Mouse (Mus musculus): ENCODE data around the gene Zfp446.

Zfp446 gene

GRCm38 (mm10) chr7:13024805-13025204, 47.2 kb downstream of the Zfp446 start:
- DNase-seq (ENCODE audit: low spot score): peak; percentile 67

DNA sequence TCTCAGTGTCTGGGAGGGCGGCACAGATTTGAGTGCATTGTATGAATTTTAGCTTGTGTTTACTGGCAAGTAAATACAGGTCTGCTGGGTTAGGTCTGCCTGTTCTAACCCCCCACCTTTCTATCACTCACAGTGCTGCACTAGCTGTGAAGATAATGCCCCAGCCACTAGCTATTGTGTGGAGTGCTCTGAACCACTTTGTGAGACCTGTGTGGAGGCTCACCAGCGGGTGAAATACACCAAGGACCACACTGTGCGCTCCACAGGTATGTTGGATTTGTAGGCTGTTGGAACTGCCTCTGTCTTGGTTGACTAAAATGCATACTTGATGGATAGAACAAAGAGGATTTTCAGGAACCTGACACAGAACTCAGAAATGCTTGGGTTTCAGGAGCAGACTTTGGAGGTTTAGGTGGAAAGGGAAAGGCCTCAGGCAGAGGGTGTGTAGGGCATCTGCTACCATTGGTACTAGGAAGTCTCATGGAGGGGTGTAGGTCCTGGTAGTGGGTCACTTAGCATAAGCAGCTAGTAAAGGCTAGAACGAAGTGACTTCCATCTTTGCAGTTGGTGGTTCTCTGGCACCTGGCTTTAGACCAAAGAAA, 48.0 kb downstream of the Zfp446 start:
- DNase-seq (ENCODE audit: low spot score): no peak

- DNase-seq (ENCODE audit: low spot score): no peak
Measured at GRCm38 (mm10) chr7:13028986-13029385, 51.3 kb downstream of the Zfp446 start.

GRCm38 (mm10) chr7:13031069-13031468, 53.4 kb downstream of the Zfp446 start:
- DNase-seq (ENCODE audit: low spot score): no peak

GRCm38 (mm10) chr7:13031983-13032382, 54.3 kb downstream of the Zfp446 start:
- DNase-seq (ENCODE audit: low spot score): no peak

DNA sequence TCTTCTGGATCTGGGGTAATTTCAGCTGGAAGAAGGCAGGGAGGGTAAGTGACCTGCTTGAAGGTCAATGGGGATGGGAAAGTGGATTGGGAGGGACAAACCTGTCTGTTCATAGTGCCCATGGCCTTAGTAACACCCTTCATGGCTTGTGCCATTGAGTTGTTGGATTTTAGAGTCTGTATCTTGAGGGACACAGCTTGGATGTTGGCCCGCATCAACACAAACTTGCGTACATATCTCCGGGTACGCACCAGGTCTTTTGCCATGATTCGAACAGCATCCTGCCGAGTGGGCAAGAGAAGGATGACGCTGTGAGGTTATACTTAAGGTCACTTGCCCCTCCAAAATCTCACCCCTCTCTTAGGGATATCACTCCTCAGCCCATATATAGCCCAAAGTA, 54.9 kb downstream of the Zfp446 start:
- no peak for DNase-seq (ENCODE audit: low spot score)

DNA sequence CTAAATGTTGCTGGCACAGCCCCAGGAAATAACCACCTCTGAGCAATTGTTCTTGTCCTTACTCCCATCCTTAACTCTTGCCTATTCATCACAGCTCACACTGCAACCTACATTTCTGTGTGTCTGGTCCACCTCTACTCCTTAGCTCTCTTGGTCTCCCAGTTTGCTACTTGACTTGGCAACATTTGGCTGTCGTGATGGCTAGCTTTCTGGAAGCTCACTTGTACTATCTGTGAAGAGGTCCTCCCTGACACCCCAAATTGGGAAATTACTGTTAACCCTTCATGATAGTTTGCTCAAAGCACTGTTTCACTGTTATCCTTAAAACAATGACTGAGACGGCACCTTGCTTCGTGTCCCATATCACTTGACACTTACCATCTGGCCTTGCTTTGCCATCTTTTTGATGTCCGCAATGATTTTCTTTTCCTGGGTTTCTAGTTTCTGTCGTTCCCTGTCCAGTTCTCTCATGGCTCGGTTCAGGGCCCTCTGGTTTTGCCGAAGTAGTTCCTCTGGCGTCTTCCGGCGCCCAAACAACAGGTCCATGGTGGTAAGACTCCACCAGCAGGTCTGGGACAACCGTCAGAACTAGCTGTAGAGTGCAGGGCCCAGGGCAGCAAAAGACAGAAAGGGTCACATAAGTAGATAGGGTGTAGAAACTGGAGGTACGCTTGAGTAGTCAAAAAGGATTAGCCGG, 56.0 kb downstream of the Zfp446 start:
- no peak for DNase-seq (ENCODE audit: low spot score)

GRCm38 (mm10) chr7:13034148-13034977, 56.7 kb downstream of the Zfp446 start, which contains the start of gene Chmp2a:
Chmp2a (minus strand) TSS chr7:13034807.
- DNase-seq (ENCODE audit: low spot score): peak; percentile 94

Measured in ovary, postnatal 14 days (tissue).